Mouse (Mus musculus): ENCODE results near the gene Trpv5. TPM values are rescaled to one million over a fixed set of nuclear protein-coding genes. Genes with fewer than 3 reads are reported as not detected.

Trpv5 gene
- total RNA-seq, 2 experiments from 2014 or later, result not detected

Other genes with a start within 250 kb of the Trpv5 start
- not detected for gene Gm10334, start 234.6 kb downstream of the Trpv5 start, total RNA-seq (2021)
- not detected for gene Prss1, start 221.8 kb downstream of the Trpv5 start, total RNA-seq (2021)
- gene Prss2, start 159.0 kb downstream of the Trpv5 start, total RNA-seq (2021), result not detected
- gene Ephb6, start 75.3 kb downstream of the Trpv5 start, total RNA-seq (2021), result 100 to 1,000 TPM; 165 to 178 TPM
- under 1 TPM in 1 of 2 experiments, not detected in 1; 0.20 TPM for gene Trpv6, start 44.4 kb downstream of the Trpv5 start, total RNA-seq (2021)
- not detected for gene Llcfc1, start 3.7 kb upstream of the Trpv5 start, total RNA-seq (2021)
- not detected for gene Kel, start 23.6 kb upstream of the Trpv5 start, total RNA-seq (2021)
- gene Olfr459, start 94.4 kb upstream of the Trpv5 start, total RNA-seq (2021), result not detected
- gene Pip, start 166.8 kb upstream of the Trpv5 start, total RNA-seq (2021), result not detected
- not detected for gene Sval2, start 172.2 kb upstream of the Trpv5 start, total RNA-seq (2021)